Mouse (Mus musculus): Measurements from ENCODE around the gene Otulin.

The Otulin gene

DNA sequence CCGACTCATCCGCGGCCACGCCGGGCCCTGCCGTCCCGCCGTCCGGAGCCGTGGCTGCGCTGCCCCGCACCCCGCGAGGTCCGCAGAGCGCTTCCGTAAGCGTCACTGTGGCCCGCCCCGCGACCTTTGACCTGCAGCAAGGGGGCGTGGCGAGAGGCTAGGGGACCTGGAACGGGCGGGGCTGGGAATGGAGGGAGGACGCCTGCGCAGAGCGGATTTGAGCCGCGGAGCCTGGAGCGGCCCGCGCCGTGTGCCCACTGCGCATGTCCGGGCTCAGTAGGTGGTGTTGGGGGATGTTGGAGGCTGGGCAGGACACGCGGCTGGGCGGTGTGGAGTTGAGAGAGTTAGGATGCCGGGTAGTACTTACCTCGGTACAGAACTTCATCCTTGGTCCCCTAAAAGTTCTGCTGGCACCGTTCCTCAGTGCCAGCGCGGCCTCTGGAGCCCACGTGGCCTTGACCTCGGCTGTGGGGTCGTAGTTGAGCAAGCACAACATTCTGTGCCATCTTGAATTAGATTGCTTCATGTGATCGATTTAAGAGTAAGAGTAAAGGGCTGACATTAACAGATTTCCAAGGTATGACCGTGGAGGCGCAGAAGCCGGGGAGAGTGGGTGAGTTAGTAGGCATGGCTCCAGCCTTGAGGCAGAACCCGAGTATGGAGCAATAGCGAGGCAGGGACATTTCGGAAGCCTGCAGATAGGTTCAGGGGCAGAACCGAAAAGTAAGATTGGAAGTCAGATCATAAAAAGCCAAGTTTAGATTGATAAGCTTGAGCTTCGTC is at the start of gene Otulin:
Gene Otulin (minus strand): TSS at position 93 of the 783 bp plus-strand sequence.
- peak; percentile 99 for DNase-seq

DNA sequence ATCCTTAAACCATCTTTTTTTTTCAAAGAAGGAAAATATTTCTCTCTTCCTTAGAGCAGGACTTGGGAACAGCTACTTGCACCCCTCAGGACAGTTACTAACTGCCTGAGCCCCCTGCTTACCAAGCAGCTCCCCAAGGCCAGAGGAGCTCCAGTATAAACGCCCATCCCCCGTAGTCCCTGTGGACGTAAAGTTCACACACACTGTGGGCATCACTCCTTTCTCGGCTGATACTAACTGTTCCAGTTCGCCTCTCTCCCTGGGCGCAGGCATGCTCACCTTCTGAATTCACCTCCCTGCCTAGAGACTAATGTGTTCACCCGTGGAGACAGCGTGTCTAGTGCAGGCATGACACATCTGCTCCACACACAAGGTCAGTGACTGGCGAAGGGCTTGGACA is 48.0 kb upstream of the Otulin start:
- no peak for DNase-seq

DNA sequence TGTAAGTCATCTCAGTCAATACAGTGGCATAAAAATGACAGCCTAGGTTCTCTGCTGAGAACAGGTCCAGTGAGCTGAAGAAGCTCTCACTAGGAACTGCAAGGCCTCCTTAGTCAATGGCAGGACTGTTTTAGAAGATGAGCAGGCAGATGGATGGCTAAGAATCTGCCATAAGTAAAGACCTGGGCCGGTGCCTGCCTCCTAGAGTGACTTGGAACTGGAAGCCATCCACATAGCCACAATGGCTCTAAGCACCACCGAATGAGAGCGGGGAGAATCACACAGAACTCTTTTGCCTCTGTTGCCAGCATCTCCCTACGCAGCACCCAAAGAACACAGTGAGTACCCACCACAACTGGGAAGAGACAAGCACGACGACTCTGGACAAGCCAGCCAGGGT is 47.3 kb upstream of the Otulin start:
- no peak for DNase-seq

DNA sequence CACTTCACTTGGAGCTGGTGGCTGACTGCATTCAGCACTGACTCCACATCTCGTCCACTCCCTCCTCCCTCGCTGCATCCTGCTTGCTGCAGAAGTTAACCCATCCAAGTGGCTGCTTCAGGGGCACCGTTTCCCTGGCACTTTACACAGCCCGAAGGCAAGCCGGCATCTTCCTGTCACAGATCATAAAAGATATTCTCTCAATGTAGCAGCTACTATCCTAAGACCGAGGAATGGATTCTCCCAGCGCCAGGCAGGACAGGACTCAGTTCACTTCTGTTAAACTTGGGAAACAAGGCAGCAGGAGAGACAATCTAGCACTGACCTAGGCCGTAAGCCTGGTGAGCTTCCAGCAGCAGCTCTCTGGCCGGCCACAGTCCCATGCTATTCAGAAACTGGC is 45.7 kb upstream of the Otulin start:
- DNase-seq = no peak

DNA sequence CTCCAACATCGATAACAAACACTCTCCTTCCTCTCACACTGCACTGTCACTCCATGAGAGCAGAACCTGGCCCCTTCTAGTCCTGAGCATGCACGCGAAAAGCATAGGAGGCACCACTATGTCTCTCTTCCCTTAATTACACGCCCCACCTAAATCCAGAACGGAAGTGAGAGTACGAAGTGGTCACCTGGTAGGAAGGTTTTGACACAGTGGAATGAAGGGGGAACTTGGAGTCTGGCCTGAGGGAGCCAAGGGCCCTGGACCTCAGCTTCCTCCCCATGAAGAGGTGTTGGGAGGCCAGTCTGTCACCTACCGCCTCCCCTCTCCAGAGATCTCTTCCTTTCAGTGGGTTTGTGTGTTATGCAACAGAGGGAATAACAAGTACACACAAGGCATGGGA is 44.6 kb upstream of the Otulin start:
- DNase-seq = no peak

DNA sequence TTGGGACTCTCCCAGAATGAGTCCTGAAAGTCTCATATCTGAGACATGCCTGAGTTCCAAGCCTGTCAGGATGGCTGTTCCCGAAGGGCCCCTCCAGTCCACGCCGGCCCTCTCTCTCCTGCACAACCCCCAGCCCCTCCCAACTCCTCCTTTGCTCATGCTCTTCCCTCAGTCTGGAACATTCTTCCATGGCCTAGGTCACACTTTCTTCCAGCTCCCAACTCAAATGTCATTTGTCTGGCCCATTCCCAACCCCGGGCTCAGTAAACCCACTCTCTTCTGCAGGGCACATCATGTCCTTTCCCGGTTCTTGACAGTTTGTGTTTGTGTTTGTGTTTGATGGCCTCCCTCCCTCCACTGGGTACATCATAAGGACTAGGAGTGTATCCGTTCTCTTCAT is 43.5 kb upstream of the Otulin start:
- no peak for DNase-seq

DNA sequence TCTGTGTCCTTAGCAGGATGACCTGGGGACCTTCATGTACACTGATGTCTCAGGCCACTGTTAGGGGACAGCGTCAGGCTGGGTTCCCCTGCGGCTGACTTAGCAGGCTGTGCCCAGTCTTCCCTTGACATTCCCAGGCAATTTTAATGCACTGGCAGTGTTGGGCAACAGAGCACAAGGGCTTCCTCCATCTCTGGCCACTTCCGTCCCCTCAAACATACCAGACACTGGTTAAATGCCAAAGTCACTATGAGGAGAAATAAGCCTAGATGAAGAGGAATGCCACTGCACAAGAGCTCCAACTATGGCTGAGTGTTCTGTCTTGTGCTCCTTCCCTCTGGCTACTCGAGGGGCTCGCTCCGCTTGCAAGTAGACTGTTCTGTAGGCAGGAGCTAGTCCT is 42.7 kb upstream of the Otulin start:
- no peak for DNase-seq

DNA sequence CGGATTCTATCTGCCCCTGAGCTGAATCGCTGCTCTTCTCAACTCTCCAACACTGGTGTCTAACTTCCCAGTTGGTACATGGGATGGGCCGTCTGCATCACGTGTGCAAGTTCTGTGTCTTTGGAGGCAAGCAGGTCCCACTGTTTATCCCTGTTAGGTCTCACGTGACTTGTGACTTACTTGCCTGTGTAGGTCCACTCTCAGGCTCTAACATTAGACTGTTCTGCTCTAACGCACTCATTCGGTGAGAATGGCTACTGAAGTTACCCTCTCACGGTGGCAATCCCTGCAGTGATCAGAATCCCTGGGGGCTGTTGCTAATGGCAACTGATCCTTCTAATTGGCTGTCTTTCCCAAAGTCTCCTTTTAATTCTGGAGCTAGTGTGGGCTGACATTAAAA is 41.8 kb upstream of the Otulin start:
- DNase-seq = no peak

DNA sequence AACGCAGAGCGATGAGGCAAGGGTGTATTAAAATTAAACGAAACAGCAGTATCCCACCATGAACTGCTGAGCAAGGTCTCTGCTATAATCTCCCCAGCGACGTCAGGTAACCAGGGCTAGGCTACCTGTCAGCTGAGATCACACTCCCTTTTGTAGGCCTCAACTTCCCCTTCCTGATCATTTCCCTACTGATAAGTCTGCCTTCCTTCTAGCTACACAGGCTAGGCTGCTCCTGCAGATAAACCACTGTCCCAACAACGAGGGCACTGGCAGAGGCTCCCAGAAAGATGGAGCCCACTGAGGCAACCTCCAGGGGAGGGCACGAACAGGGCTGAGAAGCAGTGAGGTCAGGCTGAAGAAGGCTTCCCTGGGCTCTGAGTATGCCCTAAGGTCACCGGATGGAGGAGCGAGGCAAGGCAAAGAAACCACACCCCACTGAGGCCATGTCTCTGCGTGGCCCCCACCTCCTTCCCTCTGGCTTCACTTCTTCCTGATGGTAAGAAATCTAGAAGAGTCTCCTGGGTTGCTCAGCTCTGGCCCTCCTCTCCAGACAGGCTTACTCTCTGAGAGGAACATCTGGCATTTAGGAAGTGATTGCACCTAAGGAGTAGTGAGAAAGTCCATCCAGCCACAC is 41.2 kb upstream of the Otulin start:
- no peak for DNase-seq

DNA sequence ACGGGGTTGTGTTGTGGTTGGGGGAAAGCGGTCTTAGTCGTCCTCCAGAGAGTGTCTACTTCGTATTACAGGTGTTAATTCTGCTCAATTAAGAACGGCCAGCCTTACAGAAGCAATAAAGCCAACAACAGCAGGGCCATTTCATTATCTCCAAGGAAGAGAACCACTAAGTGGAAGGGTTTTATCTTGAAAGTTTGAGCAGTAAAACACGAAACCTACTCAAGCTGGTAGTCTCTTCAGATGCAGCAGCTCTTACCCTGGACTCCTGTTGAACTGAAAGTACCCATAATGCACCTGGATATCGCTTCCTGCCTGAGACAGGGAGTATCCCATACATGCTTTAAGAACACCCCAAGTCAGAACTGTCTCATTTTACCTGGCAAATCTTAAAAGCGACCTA is 40.2 kb upstream of the Otulin start:
- no peak for DNase-seq

DNA sequence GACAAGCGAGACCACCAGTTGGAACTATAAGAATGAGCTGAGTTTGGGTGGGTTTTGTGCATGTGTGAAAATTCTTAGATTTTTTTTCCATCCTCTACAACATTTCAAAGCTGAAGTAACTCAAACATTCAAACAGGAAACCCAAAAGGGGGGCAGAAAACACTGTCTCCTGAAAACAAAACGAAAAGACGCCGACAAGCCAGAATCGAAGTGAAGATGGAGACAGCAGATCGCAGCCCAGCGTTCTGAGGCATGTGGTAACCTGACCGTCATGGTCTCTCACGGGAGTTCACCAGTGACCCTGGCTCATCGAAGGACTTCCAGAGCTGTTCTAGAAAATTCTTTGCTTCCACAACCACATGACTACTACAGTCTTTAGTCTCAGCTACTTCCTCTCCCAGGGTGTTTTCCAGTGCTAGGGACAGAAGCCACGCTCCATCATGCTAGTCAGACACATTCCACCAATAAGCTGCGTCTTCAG is 39.5 kb upstream of the Otulin start:
- no peak for DNase-seq

DNA sequence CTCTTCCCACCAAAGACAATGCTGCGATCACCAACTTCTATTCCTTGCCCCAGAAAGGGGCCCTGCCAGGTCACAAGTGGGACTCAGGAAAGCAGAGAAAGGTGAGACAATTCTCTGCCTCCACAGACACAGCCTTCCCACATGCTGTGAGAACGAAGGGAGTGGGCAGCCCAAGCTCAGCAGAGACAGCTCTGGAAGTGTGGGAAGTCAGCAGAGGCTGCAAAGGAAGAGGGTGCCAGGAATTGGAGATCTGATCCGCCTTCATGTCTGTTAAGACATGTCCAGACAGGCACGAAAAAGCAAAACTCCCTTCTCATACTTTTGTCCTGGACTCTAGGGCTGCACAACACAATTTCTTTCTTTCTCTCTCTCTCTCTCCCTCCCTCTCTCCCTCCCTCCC is 38.8 kb upstream of the Otulin start:
- DNase-seq = no peak

DNA sequence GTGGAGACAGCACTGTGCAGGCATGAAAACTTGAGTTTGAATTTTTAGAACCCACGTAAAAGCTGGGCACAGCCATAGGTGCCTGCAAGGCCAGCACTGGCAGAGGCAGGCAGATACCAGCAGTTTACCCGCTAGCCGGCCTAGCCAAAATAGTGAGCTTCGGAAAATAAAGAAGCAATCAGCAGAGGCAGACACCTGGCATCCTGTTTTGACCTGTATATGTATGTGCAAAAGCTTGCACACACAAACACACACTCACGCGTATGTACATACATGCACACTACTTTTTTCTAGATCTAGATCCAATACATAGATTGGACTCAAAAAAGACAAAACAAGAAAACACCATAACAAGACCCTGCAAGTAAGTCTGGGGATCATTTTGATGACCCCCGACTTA is 38.1 kb upstream of the Otulin start:
- no peak for DNase-seq

DNA sequence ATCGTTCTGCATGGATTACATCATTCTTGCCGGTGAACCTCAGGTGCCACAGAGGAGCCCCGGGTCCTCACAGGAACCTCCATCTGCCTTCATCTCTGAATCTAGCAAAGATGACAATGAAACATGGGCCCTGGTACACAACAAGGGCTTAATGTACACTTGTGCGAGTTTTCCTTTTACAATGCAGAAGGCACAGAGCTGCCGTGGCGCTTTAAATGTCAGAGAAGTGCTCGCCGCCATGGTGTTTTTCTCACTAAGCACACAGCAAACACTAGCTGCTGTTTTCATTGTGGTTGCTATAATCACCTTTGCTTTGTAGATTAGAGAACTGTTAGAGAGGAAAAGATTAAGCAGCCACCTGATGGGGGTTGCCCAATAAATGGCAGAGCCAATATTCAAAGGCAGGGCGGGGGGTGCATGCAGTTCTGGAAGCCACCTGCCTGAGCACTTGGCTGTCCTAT is 37.5 kb upstream of the Otulin start:
- DNase-seq = no peak

DNA sequence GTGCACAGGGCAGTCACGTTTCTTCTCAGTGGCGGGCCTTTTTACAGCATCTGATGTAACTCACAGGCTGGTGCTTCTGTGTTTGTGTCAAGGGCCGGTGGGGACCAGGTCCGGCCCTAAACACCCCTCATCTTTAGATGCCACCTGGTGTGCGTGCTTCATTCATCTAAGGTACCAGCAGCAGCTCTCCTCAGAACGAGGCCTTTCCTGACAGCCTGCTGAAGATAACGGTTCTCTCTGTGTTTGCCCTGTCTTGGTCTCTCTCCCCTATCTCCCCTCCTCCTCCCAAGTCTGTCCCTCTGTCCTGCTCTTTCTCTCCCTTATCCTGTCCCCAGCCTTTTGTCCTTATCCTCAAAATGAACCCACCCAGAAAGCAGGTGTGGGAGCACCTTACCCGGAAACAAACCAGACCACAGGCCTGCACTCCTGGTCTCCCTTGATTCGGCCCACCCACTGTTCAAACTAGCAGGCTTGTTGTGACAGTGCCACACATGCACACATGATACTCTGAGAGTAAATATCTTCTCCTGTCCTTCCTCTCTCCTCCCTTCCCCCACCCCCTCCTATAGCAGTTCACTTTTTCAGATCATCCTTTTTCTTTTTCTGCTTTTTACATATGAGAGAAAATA is 36.5 kb upstream of the Otulin start:
- no peak for DNase-seq

DNA sequence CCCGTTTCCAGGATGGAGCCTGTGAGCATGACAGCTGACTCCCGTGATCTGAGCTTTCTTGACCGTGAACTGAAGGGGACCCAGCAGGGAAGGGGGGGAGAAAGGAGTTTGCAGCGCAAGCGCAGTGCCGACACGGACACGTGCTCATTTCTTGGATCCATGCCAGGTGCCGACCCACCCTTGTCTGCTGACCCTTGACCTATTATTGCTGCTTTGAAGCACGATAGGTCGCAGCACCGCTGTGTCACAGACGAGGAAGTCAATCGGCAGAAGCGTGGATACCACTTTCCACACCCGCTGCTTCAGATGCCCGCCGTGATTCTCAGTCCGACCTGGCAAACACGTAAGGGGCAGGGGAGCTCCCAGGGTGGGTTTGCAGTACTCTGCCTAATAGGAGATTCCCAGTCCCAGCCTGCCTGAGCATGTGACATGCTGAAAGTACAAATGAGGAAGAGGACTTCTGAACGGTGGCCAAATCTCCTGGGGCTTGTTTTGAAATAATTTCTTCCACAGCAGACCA is 35.0 kb upstream of the Otulin start:
- DNase-seq = no peak

DNA sequence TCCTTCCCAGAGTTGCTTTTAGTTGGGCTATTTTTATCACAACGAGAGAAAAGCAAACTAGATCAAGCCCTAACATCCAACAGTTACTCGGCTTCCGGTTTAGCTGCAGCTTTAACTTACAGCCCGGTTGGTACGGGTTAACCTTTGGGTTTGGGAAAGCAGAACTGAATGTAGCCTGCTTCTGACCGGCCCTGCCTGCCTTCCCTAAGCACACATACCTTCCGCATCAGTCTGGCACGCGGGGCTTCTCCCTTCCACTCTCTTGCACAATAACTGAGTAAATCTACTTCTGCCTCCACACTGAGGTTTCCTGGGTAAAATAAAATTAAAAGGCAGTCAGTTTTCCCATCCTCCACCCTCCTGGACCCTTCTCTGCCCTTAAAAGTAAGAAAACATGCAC is 33.6 kb upstream of the Otulin start:
- no peak for DNase-seq

DNA sequence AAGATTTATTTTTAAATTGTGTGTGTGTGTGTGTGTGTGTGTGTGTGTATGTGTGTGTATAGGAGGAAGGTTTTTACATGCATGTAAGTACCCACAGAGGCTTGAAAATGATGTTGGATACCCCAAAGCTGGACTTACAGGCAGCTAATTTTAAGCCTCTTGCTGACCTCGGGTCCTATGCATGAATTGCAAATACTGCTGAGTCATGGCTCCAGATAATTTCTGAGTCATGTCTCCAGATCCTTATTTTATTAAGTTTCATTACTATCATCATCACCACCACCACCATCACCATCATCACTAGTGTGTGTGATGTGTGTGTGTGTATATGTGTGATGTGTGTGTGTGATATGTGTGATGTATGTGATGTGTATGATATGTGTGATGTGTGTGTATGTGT is 32.2 kb upstream of the Otulin start:
- DNase-seq = no peak

DNA sequence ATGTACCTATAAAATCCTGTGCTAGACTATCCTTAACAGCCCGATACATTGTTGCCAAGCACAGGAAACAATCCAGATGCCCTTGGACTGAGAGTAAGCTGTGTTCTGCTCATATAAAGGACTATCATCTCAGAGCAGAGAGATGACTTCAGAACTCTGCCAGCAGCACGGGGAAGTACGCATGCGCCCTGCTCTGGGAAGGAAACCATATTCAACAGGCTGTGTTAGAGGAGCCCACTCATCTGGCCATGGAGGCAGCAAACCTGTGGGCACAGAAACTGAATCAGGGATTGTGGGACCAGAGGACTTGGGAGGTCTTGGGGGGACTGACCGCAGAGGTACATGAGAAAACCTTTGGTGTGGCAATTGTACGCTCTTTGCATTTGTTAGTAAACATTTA is 31.2 kb upstream of the Otulin start:
- no peak for DNase-seq

DNA sequence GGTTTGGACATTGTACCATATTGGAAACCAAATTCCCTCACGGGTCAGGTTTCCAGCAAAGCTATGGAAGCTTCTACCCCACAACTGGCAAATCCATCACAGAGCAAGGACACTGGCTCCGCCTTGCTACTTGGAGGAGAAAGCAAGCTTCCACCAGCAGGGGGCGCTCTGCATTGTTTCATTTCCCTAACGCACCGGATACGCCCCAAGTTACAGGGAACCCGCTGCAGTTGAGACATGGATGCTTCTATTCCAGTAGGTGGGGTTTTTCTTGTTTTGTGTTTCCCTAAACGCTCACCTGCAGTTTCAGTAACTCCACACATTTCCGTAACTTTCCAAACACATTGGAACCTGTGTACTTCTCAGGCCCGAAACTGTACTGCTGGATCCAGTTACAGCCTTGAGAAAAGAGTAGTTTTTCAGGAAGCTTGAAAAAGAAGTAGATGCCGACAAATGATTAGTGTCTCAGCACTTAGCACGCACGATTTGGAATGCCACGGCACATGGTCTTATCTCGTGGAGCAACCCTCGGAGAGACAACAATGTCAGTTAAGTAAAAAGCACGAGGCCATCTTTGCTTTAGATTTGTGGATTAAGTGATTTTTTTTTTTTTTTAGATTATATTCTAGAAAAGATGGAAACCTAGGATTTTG is 29.2 kb upstream of the Otulin start:
- DNase-seq = peak; percentile 81

DNA sequence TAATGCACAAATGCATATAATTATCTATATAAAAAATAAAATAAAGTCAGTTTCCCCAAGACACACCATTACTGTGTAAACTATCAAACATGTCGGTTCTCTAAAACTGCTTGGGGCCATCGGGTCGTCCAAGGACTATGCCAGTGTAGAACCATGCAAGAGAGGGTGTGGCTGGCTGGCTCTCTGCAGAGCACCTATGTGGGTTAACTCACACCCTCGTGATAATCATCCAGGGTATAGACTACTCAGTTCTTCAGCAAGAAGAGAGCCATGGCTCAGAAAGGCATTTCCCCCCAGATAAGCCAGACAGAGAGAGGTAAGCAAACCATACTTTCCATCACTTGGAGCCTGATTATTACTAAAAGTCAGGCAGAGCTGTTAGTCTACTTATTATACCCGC is 28.6 kb upstream of the Otulin start:
- DNase-seq = no peak

DNA sequence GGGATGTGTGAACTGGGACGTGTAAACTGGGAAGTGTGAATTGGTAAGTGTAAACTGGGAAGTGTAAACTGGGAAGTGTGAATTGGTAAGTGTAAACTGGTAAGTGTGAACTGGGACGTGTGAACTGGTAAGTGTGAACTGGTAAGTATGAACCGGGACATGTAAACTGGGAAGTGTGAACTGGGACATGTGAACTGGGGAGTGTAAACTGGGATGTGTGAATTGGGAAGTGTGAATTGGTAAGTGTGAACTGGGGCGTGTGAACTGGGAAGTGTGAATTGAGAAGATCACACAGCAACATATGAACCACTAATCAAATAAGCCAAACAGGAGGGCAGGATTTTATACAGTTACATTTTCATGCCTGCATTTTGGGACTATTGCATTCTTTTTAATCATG is 27.9 kb upstream of the Otulin start:
- no peak for DNase-seq

DNA sequence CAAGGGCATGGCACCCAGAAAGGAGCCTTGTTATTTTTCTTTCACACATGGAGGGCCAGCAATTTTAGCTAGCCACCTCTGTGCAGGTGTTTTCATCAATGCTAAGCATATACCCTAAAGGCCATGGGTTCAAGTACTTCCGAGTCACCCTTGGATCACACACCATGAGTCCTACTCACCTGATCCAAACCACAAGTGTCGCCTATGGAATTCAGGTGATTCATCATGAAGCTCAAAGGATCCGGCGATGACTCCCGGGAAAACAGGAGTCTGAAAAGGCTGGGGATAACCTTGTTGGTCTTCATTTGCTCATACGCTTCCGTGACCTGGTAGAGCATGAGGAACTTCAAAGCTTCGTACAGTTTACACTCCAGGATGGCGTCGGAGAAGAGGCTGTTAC is 27.4 kb upstream of the Otulin start:
- DNase-seq = no peak

Data from liver (tissue).